Mouse (Mus musculus) thymus, postnatal 36 days (tissue): ENCODE data around the gene Olfr1042.
"Not testable (repeated sequence)": the region's sequence is repeated elsewhere in the genome, so short reads cannot be mapped to it uniquely, and the experiment has no call there.

ENCODE experiments used
- DNase-seq, 2 experiments: peaks; one replicate each; pipeline ENCODE4 v3.0.0; 2022; ENCODE audit warnings: mixed read lengths in 2 of 2

The Olfr1042 gene

GRCm38 (mm10) chr2:86161738-86162137, at the start of gene Olfr1042:
Olfr1042 (minus strand) TSS chr2:86161838.
- DNase-seq, result no peak

GRCm38 (mm10) chr2:86202909-86203308, 41.3 kb upstream of the Olfr1042 start, which contains the start of gene Olfr1045:
Olfr1045 (minus strand) TSS chr2:86203009.
- no peak for DNase-seq

GRCm38 (mm10) chr2:86195863-86196262, 34.2 kb upstream of the Olfr1042 start:
- no peak for DNase-seq

- DNase-seq, result no peak
These were observed 23.9 kb upstream of the Olfr1042 start, which contains the start of gene Olfr52 for GRCm38 (mm10) chr2:86185583-86185982. Olfr52 (minus strand) TSS chr2:86185683.

- DNase-seq, result no peak
These were observed 18.3 kb upstream of the Olfr1042 start for GRCm38 (mm10) chr2:86179950-86180349.

- no peak for DNase-seq
These were observed 16.1 kb upstream of the Olfr1042 start, which contains the start of gene Olfr1044 for GRCm38 (mm10) chr2:86177720-86178119. Olfr1044 (minus strand) TSS chr2:86177820.

- DNase-seq, result not testable (repeated sequence)
These were observed 13.8 kb upstream of the Olfr1042 start for GRCm38 (mm10) chr2:86175422-86175821.

GRCm38 (mm10) chr2:86167422-86167821, 5.8 kb upstream of the Olfr1042 start, which contains the start of gene Olfr1043:
Olfr1043 (minus strand) TSS chr2:86167522.
- no peak for DNase-seq

GRCm38 (mm10) chr2:86146632-86147031, 15.0 kb downstream of the Olfr1042 start, which contains the start of gene Olfr1040:
Olfr1040 (minus strand) TSS chr2:86146732.
- DNase-seq, result no peak

- DNase-seq, result no peak
These were observed 25.8 kb downstream of the Olfr1042 start, which contains the start of gene Olfr1039 for GRCm38 (mm10) chr2:86135828-86136227. Olfr1039 (minus strand) TSS chr2:86135928.
